Mouse (Mus musculus): ENCODE results near the gene Grid2. TPM values are rescaled to one million over a fixed set of nuclear protein-coding genes. Genes with fewer than 3 reads are reported as not detected.

The Grid2 gene
- polyA plus RNA-seq, 1 experiment from 2014 or later = 0.40 TPM

DNA sequence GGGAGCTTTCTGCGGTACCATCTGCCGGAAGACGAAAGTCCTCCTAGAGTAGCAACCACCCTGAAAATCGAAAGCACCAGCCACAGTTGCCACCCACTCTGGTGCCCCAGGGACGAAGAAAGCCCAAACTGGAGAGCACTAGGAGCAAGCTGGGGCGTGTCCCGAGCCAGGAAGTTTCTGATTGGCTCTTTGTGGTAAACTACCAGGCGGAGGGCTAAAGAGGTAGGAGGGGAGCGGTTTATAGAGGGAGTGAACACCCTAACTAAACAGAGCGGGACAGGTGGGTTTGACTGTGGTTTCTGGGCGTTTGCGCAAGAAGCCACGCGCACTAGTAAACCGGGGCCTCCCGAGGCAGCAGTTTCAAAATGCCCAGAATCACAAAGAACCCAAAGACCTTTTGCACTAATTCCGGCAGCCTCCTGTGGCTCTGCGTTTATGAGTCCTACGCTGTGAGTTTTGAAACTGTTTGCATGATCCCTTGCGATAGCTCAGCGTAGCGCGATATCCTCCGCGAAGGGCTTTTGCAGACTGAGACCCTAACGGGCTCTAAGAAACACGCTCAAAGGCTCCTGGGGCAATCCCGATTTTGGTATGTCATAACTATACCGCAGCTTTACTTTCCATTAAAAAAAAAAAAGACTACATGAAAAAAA lies 1472.2 kb downstream of the Grid2 start:
- H3K4me3 ChIP-seq (ENCODE audit: low read depth, low read length) = peak overlapping the region; percentile 43
- under 1% methylated on average over 29 of the region's 29 CpGs for WGBS
- H3K4me2 ChIP-seq (replicated peaks; ENCODE audit: low read depth) = peak overlapping the region; percentile 88
- TF ChIP-seq CTCF (IDR thresholded peaks at IDR 0.05; ENCODE audit: low read depth) = no peak
- H3K9ac ChIP-seq (ENCODE audit: low read depth, low read length) = no peak overlapping the region
- no peaks in the 10 kb centered on the region for H3K36me3 ChIP-seq (ENCODE audit: control insufficient read depth, insufficient read depth)
- ATAC-seq = peak; percentile 72
- H3K4me1 ChIP-seq (replicated peaks; ENCODE audit: control insufficient read depth, insufficient read depth, low read length) = no peaks in the 10 kb centered on the region; the same call in 1 of the 2 replicates
- no peaks in the 10 kb centered on the region for H3K9me3 ChIP-seq (ENCODE audit: control insufficient read depth)
- peaks cover 58% of the 10 kb centered on the region for H3K27me3 ChIP-seq (replicated peaks; ENCODE audit: control insufficient read depth, insufficient read depth, low read length)
- no peak overlapping the region for H3K27ac ChIP-seq (ENCODE audit: low read depth, low read length)

DNA sequence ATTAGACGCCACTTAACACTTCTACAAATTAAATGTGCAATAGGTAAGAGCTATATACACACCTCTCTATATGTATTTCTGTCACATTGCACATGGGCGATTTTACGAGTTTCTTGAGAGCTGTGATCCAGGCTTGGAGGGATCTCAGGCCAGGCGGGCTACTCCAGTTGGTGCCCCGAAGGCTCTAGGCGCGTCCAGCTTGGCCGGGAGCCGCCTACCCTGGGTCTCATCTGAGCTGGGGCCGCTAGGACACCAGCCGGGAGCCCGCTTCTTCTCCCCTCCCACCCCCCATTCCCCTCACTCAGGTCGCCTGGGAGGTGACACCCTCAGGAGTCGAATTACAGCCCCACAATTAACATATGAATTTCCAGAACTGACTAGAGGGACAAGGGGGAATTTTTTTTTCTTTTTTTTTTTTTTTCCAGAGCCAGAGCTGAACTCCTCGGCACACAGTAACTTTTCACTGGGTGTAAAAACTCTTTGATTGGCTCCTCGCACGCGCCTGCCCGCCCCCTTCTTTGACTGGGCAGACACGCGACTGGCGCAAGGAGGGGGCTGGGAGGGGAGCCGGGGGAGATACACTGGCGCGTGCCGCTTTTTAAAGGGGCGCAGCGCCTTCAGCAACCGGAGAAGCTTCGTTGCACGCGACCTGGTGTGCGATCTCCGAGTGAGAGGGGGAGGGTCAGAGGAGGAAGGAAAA lies 1473.0 kb downstream of the Grid2 start, which contains the start of gene Atoh1:
Gene Atoh1, plus strand, starts transcription at position 627 of the 700 bp plus-strand sequence.
- Histone ChIP-seq H3K27me3 (replicated peaks; ENCODE audit: control insufficient read depth, insufficient read depth, low read length) (peaks cover 66% of the 10 kb centered on the region), H3K4me3 (ENCODE audit: low read depth, low read length) (peak within 1 kb of the TSS; percentile 43), H3K36me3 (ENCODE audit: control insufficient read depth, insufficient read depth) (no peaks in the 10 kb centered on the region), H3K9me3 (ENCODE audit: control insufficient read depth) (no peaks in the 10 kb centered on the region), H3K4me2 (replicated peaks; ENCODE audit: low read depth) (peak within 1 kb of the TSS; percentile 88), H3K9ac (ENCODE audit: low read depth, low read length) (peak within 1 kb of the TSS; percentile 22; the same call in 1 of the 2 replicates), H3K27ac (ENCODE audit: low read depth, low read length) (no peak within 1 kb of the TSS; the same call in 1 of the 2 replicates), H3K4me1 (replicated peaks; ENCODE audit: control insufficient read depth, insufficient read depth, low read length) (no peaks in the 10 kb centered on the region; the same call in 1 of the 2 replicates)
- under 1% methylated on average over 34 of the region's 34 CpGs for WGBS
- TF ChIP-seq CTCF (IDR thresholded peaks at IDR 0.05; ENCODE audit: low read depth) = no peak
- ATAC-seq = peak; percentile 61

DNA sequence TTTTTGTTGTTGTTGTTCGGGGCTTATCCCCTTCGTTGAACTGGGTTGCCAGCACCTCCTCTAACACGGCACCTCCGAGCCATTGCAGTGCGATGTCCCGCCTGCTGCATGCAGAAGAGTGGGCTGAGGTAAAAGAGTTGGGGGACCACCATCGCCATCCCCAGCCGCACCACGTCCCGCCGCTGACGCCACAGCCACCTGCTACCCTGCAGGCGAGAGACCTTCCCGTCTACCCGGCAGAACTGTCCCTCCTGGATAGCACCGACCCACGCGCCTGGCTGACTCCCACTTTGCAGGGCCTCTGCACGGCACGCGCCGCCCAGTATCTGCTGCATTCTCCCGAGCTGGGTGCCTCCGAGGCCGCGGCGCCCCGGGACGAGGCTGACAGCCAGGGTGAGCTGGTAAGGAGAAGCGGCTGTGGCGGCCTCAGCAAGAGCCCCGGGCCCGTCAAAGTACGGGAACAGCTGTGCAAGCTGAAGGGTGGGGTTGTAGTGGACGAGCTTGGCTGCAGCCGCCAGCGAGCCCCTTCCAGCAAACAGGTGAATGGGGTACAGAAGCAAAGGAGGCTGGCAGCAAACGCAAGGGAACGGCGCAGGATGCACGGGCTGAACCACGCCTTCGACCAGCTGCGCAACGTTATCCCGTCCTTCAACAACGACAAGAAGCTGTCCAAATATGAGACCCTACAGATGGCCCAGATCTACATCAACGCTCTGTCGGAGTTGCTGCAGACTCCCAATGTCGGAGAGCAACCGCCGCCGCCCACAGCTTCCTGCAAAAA lies 1473.7 kb downstream of the Grid2 start:
- WGBS = under 1% methylated on average over 53 of the region's 53 CpGs
- Histone ChIP-seq H3K4me1 (replicated peaks; ENCODE audit: control insufficient read depth, insufficient read depth, low read length) (peaks cover under 1% of the 10 kb centered on the region; the same call in 1 of the 2 replicates), H3K9ac (ENCODE audit: low read depth, low read length) (peak overlapping the region; percentile 22; the same call in 1 of the 2 replicates), H3K36me3 (ENCODE audit: control insufficient read depth, insufficient read depth) (no peaks in the 10 kb centered on the region), H3K27ac (ENCODE audit: low read depth, low read length) (no peak overlapping the region; the same call in 1 of the 2 replicates), H3K9me3 (ENCODE audit: control insufficient read depth) (no peaks in the 10 kb centered on the region), H3K27me3 (replicated peaks; ENCODE audit: control insufficient read depth, insufficient read depth, low read length) (peaks cover 74% of the 10 kb centered on the region), H3K4me3 (ENCODE audit: low read depth, low read length) (peak overlapping the region; percentile 43), H3K4me2 (replicated peaks; ENCODE audit: low read depth) (peak overlapping the region; percentile 88)
- ATAC-seq = peak; percentile 53
- no peak for TF ChIP-seq CTCF (IDR thresholded peaks at IDR 0.05; ENCODE audit: low read depth)

DNA sequence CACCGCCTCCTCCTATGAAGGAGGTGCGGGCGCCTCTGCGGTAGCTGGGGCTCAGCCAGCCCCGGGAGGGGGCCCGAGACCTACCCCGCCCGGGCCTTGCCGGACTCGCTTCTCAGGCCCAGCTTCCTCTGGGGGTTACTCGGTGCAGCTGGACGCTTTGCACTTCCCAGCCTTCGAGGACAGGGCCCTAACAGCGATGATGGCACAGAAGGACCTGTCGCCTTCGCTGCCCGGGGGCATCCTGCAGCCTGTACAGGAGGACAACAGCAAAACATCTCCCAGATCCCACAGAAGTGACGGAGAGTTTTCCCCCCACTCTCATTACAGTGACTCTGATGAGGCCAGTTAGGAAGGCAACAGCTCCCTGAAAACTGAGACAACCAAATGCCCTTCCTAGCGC lies 1474.4 kb downstream of the Grid2 start:
- Histone ChIP-seq H3K4me3 (ENCODE audit: low read depth, low read length) (peak overlapping the region; percentile 43), H3K36me3 (ENCODE audit: control insufficient read depth, insufficient read depth) (no peaks in the 10 kb centered on the region), H3K27me3 (replicated peaks; ENCODE audit: control insufficient read depth, insufficient read depth, low read length) (peaks cover 80% of the 10 kb centered on the region), H3K9me3 (ENCODE audit: control insufficient read depth) (no peaks in the 10 kb centered on the region), H3K4me1 (replicated peaks; ENCODE audit: control insufficient read depth, insufficient read depth, low read length) (peaks cover 3% of the 10 kb centered on the region; the same call in 1 of the 2 replicates), H3K27ac (ENCODE audit: low read depth, low read length) (no peak overlapping the region), H3K9ac (ENCODE audit: low read depth, low read length) (no peak overlapping the region; the same call in 1 of the 2 replicates), H3K4me2 (replicated peaks; ENCODE audit: low read depth) (peak overlapping the region; percentile 88)
- under 1% methylated on average over 19 of the region's 19 CpGs for WGBS
- no peak for TF ChIP-seq CTCF (IDR thresholded peaks at IDR 0.05; ENCODE audit: low read depth)
- ATAC-seq = no peak

DNA sequence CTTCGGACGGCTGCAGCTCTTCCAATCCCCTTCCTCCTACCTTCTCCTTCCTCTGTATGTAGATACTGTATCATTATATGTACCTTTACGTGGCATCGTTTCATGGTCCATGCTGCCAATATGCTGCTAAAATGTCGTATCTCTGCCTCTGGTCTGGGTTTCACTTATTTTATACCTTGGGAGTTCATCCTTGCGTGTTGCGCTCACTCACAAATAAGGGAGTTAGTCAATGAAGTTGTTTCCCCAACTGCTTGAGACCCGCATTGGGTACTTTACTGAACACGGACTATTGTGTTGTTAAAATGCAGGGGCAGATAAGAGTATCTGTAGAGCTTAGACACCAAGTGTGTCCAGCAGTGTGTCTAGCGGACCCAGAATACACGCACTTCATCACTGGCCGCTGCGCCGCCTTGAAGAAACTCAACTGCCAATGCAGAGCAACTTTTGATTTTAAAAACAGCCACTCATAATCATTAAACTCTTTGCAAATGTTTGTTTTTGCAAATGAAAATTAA lies 1474.9 kb downstream of the Grid2 start:
- H3K9me3 ChIP-seq (ENCODE audit: control insufficient read depth) = no peaks in the 10 kb centered on the region
- TF ChIP-seq CTCF (IDR thresholded peaks at IDR 0.05; ENCODE audit: low read depth) = no peak
- ATAC-seq = no peak
- peak overlapping the region; percentile 43; the same call in 1 of the 2 replicates for H3K4me3 ChIP-seq (ENCODE audit: low read depth, low read length)
- no peak overlapping the region for H3K4me2 ChIP-seq (replicated peaks; ENCODE audit: low read depth)
- H3K27me3 ChIP-seq (replicated peaks; ENCODE audit: control insufficient read depth, insufficient read depth, low read length) = peaks cover 85% of the 10 kb centered on the region
- H3K36me3 ChIP-seq (ENCODE audit: control insufficient read depth, insufficient read depth) = no peaks in the 10 kb centered on the region
- H3K27ac ChIP-seq (ENCODE audit: low read depth, low read length) = no peak overlapping the region
- no peak overlapping the region for H3K9ac ChIP-seq (ENCODE audit: low read depth, low read length)
- WGBS = 13% methylated on average over 14 of the region's 14 CpGs
- peaks cover 3% of the 10 kb centered on the region; the same call in 1 of the 2 replicates for H3K4me1 ChIP-seq (replicated peaks; ENCODE audit: control insufficient read depth, insufficient read depth, low read length)
